Mouse (Mus musculus): ENCODE data around the gene Rpl36a. TPM values are rescaled to one million over a fixed set of nuclear protein-coding genes. Genes with fewer than 3 reads are reported as not detected.

The Rpl36a gene
- polyA plus RNA-seq, 1 experiment: 1,272 TPM

- H3K36me3 ChIP-seq (ENCODE audit: control insufficient read depth, insufficient read depth): no peaks in the 10 kb centered on the region
- no peaks in the 10 kb centered on the region for H3K27me3 ChIP-seq (ENCODE audit: control insufficient read depth, insufficient read depth, insufficient read length)
- TF ChIP-seq CEBPB (IDR thresholded peaks at IDR 0.05; ENCODE audit: insufficient read depth, poor library complexity, severe bottlenecking): no peak
- TF ChIP-seq E2F4 (IDR thresholded peaks at IDR 0.05; ENCODE audit: insufficient read depth): no peak
- TF ChIP-seq POLR2A (IDR thresholded peaks at IDR 0.05; ENCODE audit: insufficient read length, low read depth): no peak
- TF ChIP-seq MYOG (IDR thresholded peaks at IDR 0.05; ENCODE audit: control insufficient read depth in 1 of 3, insufficient read depth in 1 of 3, insufficient read length in 2 of 3, low read depth in 2 of 3): no peak
- TF ChIP-seq USF1 (IDR thresholded peaks at IDR 0.05; ENCODE audit: low read depth): no peak
- TF ChIP-seq MAX (IDR thresholded peaks at IDR 0.05; ENCODE audit: low read depth): no peak
- TF ChIP-seq TCF3 (IDR thresholded peaks at IDR 0.05; ENCODE audit: insufficient read length, low read depth): no peak
- TF ChIP-seq TCF12 (IDR thresholded peaks at IDR 0.05; ENCODE audit: insufficient read depth, poor library complexity, severe bottlenecking): no peak
- no peak for TF ChIP-seq POLR2AphosphoS2 (IDR thresholded peaks at IDR 0.05; ENCODE audit: insufficient read length, low read depth)
- no peak overlapping the region for H3ac ChIP-seq (ENCODE audit: control insufficient read depth, insufficient read length)
- no peaks in the 10 kb centered on the region for H3K79me2 ChIP-seq (ENCODE audit: control insufficient read depth, insufficient read depth)
- no peak overlapping the region for H3K4me3 ChIP-seq
- H3K4me2 ChIP-seq (ENCODE audit: low read depth): no peak overlapping the region
Measured at GRCm38 (mm10) chrX:134610984-134611383, 25.5 kb downstream of the Rpl36a start.

GRCm38 (mm10) chrX:134612285-134612959, 27.0 kb downstream of the Rpl36a start:
- H3K4me3 ChIP-seq: peak overlapping the region; percentile 9
- no peaks in the 10 kb centered on the region for H3K79me2 ChIP-seq (ENCODE audit: control insufficient read depth, insufficient read depth)
- H3K36me3 ChIP-seq (ENCODE audit: control insufficient read depth, insufficient read depth): no peaks in the 10 kb centered on the region
- H3ac ChIP-seq (ENCODE audit: control insufficient read depth, insufficient read length): no peak overlapping the region
- TF ChIP-seq USF1 (IDR thresholded peaks at IDR 0.05; ENCODE audit: low read depth) (no peak), E2F4 (IDR thresholded peaks at IDR 0.05; ENCODE audit: insufficient read depth) (no peak), SRF (IDR thresholded peaks at IDR 0.05; ENCODE audit: control insufficient read depth, insufficient read length, low read depth) (no peak), TCF12 (IDR thresholded peaks at IDR 0.05; ENCODE audit: insufficient read depth, poor library complexity, severe bottlenecking) (no peak), CEBPB (IDR thresholded peaks at IDR 0.05; ENCODE audit: insufficient read depth, poor library complexity, severe bottlenecking) (no peak), POLR2A (IDR thresholded peaks at IDR 0.05; ENCODE audit: insufficient read length, low read depth) (no peak), MAX (IDR thresholded peaks at IDR 0.05; ENCODE audit: low read depth) (no peak), MYOD1 (IDR thresholded peaks at IDR 0.05; ENCODE audit: control insufficient read depth in 1 of 3, insufficient read length in 2 of 3, low read depth in 2 of 3) (no peak), REST (IDR thresholded peaks at IDR 0.05; ENCODE audit: insufficient read depth, insufficient read length) (no peak), MYOG (IDR thresholded peaks at IDR 0.05; ENCODE audit: control insufficient read depth in 1 of 3, insufficient read depth in 1 of 3, insufficient read length in 2 of 3, low read depth in 2 of 3) (no peak), TCF3 (IDR thresholded peaks at IDR 0.05; ENCODE audit: insufficient read length, low read depth) (no peak), POLR2AphosphoS2 (IDR thresholded peaks at IDR 0.05; ENCODE audit: insufficient read length, low read depth) (no peak)
- no peaks in the 10 kb centered on the region for H3K27me3 ChIP-seq (ENCODE audit: control insufficient read depth, insufficient read depth, insufficient read length)
- peak overlapping the region; percentile 34 for H3K4me2 ChIP-seq (ENCODE audit: low read depth)

- no peak overlapping the region for H3K4me3 ChIP-seq
- no peak for TF ChIP-seq TCF12 (IDR thresholded peaks at IDR 0.05; ENCODE audit: insufficient read depth, poor library complexity, severe bottlenecking)
- TF ChIP-seq CEBPB (IDR thresholded peaks at IDR 0.05; ENCODE audit: insufficient read depth, poor library complexity, severe bottlenecking): no peak
- TF ChIP-seq MYOD1 (IDR thresholded peaks at IDR 0.05; ENCODE audit: control insufficient read depth in 1 of 3, insufficient read length in 2 of 3, low read depth in 2 of 3): no peak
- TF ChIP-seq MAX (IDR thresholded peaks at IDR 0.05; ENCODE audit: low read depth): no peak
- TF ChIP-seq POLR2A (IDR thresholded peaks at IDR 0.05; ENCODE audit: insufficient read length, low read depth): no peak
- TF ChIP-seq REST (IDR thresholded peaks at IDR 0.05; ENCODE audit: insufficient read depth, insufficient read length): no peak
- TF ChIP-seq E2F4 (IDR thresholded peaks at IDR 0.05; ENCODE audit: insufficient read depth): no peak
- no peak for TF ChIP-seq MYOG (IDR thresholded peaks at IDR 0.05; ENCODE audit: control insufficient read depth in 1 of 3, insufficient read depth in 1 of 3, insufficient read length in 2 of 3, low read depth in 2 of 3)
- TF ChIP-seq TCF3 (IDR thresholded peaks at IDR 0.05; ENCODE audit: insufficient read length, low read depth): no peak
- no peak overlapping the region for H3K4me2 ChIP-seq (ENCODE audit: low read depth)
- H3K79me2 ChIP-seq (ENCODE audit: control insufficient read depth, insufficient read depth): no peaks in the 10 kb centered on the region
- H3ac ChIP-seq (ENCODE audit: control insufficient read depth, insufficient read length): no peak overlapping the region
- H3K36me3 ChIP-seq (ENCODE audit: control insufficient read depth, insufficient read depth): no peaks in the 10 kb centered on the region
- no peaks in the 10 kb centered on the region for H3K27me3 ChIP-seq (ENCODE audit: control insufficient read depth, insufficient read depth, insufficient read length)
Measured at GRCm38 (mm10) chrX:134614306-134614705, 28.9 kb downstream of the Rpl36a start.

- no peak overlapping the region for H3K4me3 ChIP-seq
- TF ChIP-seq REST (IDR thresholded peaks at IDR 0.05; ENCODE audit: insufficient read depth, insufficient read length) (no peak), TCF3 (IDR thresholded peaks at IDR 0.05; ENCODE audit: insufficient read length, low read depth) (no peak)
- no peaks in the 10 kb centered on the region for H3K79me2 ChIP-seq (ENCODE audit: control insufficient read depth, insufficient read depth)
- H3ac ChIP-seq (ENCODE audit: control insufficient read depth, insufficient read length): no peak overlapping the region
- no peaks in the 10 kb centered on the region for H3K27me3 ChIP-seq (ENCODE audit: control insufficient read depth, insufficient read depth, insufficient read length)
- H3K4me2 ChIP-seq (ENCODE audit: low read depth): no peak overlapping the region
- H3K36me3 ChIP-seq (ENCODE audit: control insufficient read depth, insufficient read depth): no peaks in the 10 kb centered on the region
Measured at GRCm38 (mm10) chrX:134619695-134620094, 34.2 kb downstream of the Rpl36a start.

GRCm38 (mm10) chrX:134620254-134620865, 34.9 kb downstream of the Rpl36a start:
- Histone ChIP-seq H3K27me3 (ENCODE audit: control insufficient read depth, insufficient read depth, insufficient read length) (no peaks in the 10 kb centered on the region), H3ac (ENCODE audit: control insufficient read depth, insufficient read length) (no peak overlapping the region), H3K4me2 (ENCODE audit: low read depth) (no peak overlapping the region), H3K4me3 (no peak overlapping the region), H3K79me2 (ENCODE audit: control insufficient read depth, insufficient read depth) (no peaks in the 10 kb centered on the region), H3K36me3 (ENCODE audit: control insufficient read depth, insufficient read depth) (no peaks in the 10 kb centered on the region)
- no peak for TF ChIP-seq MYOG (IDR thresholded peaks at IDR 0.05; ENCODE audit: control insufficient read depth in 1 of 3, insufficient read depth in 1 of 3, insufficient read length in 2 of 3, low read depth in 2 of 3)
- TF ChIP-seq TCF12 (IDR thresholded peaks at IDR 0.05; ENCODE audit: insufficient read depth, poor library complexity, severe bottlenecking): no peak
- TF ChIP-seq USF1 (IDR thresholded peaks at IDR 0.05; ENCODE audit: low read depth): no peak
- TF ChIP-seq POLR2A (IDR thresholded peaks at IDR 0.05; ENCODE audit: insufficient read length, low read depth): no peak
- TF ChIP-seq MAX (IDR thresholded peaks at IDR 0.05; ENCODE audit: low read depth): no peak
- TF ChIP-seq CEBPB (IDR thresholded peaks at IDR 0.05; ENCODE audit: insufficient read depth, poor library complexity, severe bottlenecking): no peak
- TF ChIP-seq POLR2AphosphoS2 (IDR thresholded peaks at IDR 0.05; ENCODE audit: insufficient read length, low read depth): no peak
- TF ChIP-seq TCF3 (IDR thresholded peaks at IDR 0.05; ENCODE audit: insufficient read length, low read depth): no peak
- no peak for TF ChIP-seq E2F4 (IDR thresholded peaks at IDR 0.05; ENCODE audit: insufficient read depth)
- TF ChIP-seq MYOD1 (IDR thresholded peaks at IDR 0.05; ENCODE audit: control insufficient read depth in 1 of 3, insufficient read length in 2 of 3, low read depth in 2 of 3): no peak
- no peak for TF ChIP-seq REST (IDR thresholded peaks at IDR 0.05; ENCODE audit: insufficient read depth, insufficient read length)
- no peak for TF ChIP-seq SRF (IDR thresholded peaks at IDR 0.05; ENCODE audit: control insufficient read depth, insufficient read length, low read depth)

Measured in myocyte (in vitro differentiated cells).